Mouse (Mus musculus) thymus, adult 2 months (tissue): ENCODE data around the gene Nav3.

Source experiments
- CTCF ChIP-seq: fragments of 200-500 bp; IDR thresholded peaks from 2 replicates; pipeline ENCODE4 v1.5.1; 2012; ENCODE audit warnings: mild to moderate bottlenecking, control low read depth, low read length, moderate library complexity, borderline replicate concordance; ENCODE audit not compliant: control insufficient read depth, poor library complexity, insufficient read depth; ENCODE audit errors: extremely low read depth
- POLR2A ChIP-seq: fragments of 200-500 bp; IDR thresholded peaks from 2 replicates; pipeline ENCODE4 v1.6.1; 2012; ENCODE audit warnings: mild to moderate bottlenecking, low read length, control low read depth, moderate library complexity; ENCODE audit not compliant: control insufficient read depth, poor library complexity, insufficient read depth; ENCODE audit errors: extremely low read depth

- TF ChIP-seq CTCF, result no peak
- no peak for TF ChIP-seq POLR2A
These were observed 549.6 kb downstream of the Nav3 start for GRCm38 (mm10) chr10:109906413-109906785.
